Mouse (Mus musculus): ENCODE results near the gene Fgfr2. TPM values are rescaled to one million over a fixed set of nuclear protein-coding genes. Genes with fewer than 3 reads are reported as not detected.

The Fgfr2 gene
- polyA plus RNA-seq, 1 experiment, result 0.17 TPM

- no peak for TF ChIP-seq POLR2A (IDR thresholded peaks at IDR 0.05; ENCODE audit: insufficient read length, low read depth)
- TF ChIP-seq E2F4 (IDR thresholded peaks at IDR 0.05; ENCODE audit: insufficient read depth), result no peak
- TF ChIP-seq POLR2AphosphoS2 (IDR thresholded peaks at IDR 0.05; ENCODE audit: insufficient read length, low read depth), result no peak
- no peak for TF ChIP-seq TCF3 (IDR thresholded peaks at IDR 0.05; ENCODE audit: insufficient read length, low read depth)
- no peak for TF ChIP-seq SRF (IDR thresholded peaks at IDR 0.05; ENCODE audit: control insufficient read depth, insufficient read length, low read depth)
- no peak for TF ChIP-seq TCF12 (IDR thresholded peaks at IDR 0.05; ENCODE audit: insufficient read depth, poor library complexity, severe bottlenecking)
- TF ChIP-seq REST (IDR thresholded peaks at IDR 0.05; ENCODE audit: insufficient read depth, insufficient read length), result no peak
- no peak for TF ChIP-seq MYOD1 (IDR thresholded peaks at IDR 0.05; ENCODE audit: control insufficient read depth in 1 of 3, insufficient read length in 2 of 3, low read depth in 2 of 3)
- TF ChIP-seq USF1 (IDR thresholded peaks at IDR 0.05; ENCODE audit: low read depth), result no peak
- no peak for TF ChIP-seq CEBPB (IDR thresholded peaks at IDR 0.05; ENCODE audit: insufficient read depth, poor library complexity, severe bottlenecking)
- no peak for TF ChIP-seq MAX (IDR thresholded peaks at IDR 0.05; ENCODE audit: low read depth)
- TF ChIP-seq MYOG (IDR thresholded peaks at IDR 0.05; ENCODE audit: control insufficient read depth in 1 of 3, insufficient read depth in 1 of 3, insufficient read length in 2 of 3, low read depth in 2 of 3), result no peak
- H3K79me2 ChIP-seq (ENCODE audit: control insufficient read depth, insufficient read depth), result peaks cover 39% of the 10 kb centered on the region
- no peak overlapping the region for H3K4me3 ChIP-seq
- H3ac ChIP-seq (ENCODE audit: control insufficient read depth, insufficient read length), result no peak overlapping the region
- no peaks in the 10 kb centered on the region for H3K27me3 ChIP-seq (ENCODE audit: control insufficient read depth, insufficient read depth, insufficient read length)
- H3K4me2 ChIP-seq (ENCODE audit: low read depth), result no peak overlapping the region
- peaks cover 6% of the 10 kb centered on the region for H3K36me3 ChIP-seq (ENCODE audit: control insufficient read depth, insufficient read depth)
Measured at GRCm38 (mm10) chr7:133078929-133079328, 44.2 kb downstream of the Fgfr2 start.

- Histone ChIP-seq H3K4me2 (ENCODE audit: low read depth) (no peak overlapping the region), H3K79me2 (ENCODE audit: control insufficient read depth, insufficient read depth) (peaks cover 29% of the 10 kb centered on the region), H3K27me3 (ENCODE audit: control insufficient read depth, insufficient read depth, insufficient read length) (no peaks in the 10 kb centered on the region), H3ac (ENCODE audit: control insufficient read depth, insufficient read length) (no peak overlapping the region), H3K4me3 (no peak overlapping the region), H3K36me3 (ENCODE audit: control insufficient read depth, insufficient read depth) (peaks cover 9% of the 10 kb centered on the region)
- TF ChIP-seq SRF (IDR thresholded peaks at IDR 0.05; ENCODE audit: control insufficient read depth, insufficient read length, low read depth) (no peak), USF1 (IDR thresholded peaks at IDR 0.05; ENCODE audit: low read depth) (no peak)
Measured at GRCm38 (mm10) chr7:133074462-133075133, 48.6 kb downstream of the Fgfr2 start.

DNA sequence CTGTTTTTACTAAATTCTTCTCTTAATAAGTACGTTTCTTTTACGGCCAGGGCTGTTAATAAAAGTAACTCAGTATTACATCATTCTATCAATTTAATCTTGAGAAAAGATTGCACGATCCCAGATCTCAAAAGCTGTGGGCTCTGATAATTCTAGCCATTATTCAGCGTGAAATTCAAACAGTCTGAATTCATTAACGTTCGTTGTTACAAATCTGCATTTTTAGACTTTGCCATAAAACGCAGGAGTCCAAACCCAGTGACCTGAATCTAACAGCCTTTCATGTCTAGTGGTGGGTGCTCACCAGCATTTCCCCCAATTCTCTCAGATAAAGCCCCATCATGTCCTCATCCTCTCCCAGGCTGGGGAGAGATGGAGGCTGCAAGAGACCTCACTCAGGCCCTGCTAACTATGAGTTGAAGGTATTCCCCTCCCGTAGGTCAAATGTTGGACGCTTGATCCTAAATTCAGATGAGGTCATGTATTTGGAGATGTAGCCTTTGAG lies 50.0 kb downstream of the Fgfr2 start:
- H3K4me2 ChIP-seq (ENCODE audit: low read depth), result no peak overlapping the region
- H3K27me3 ChIP-seq (ENCODE audit: control insufficient read depth, insufficient read depth, insufficient read length), result no peaks in the 10 kb centered on the region
- H3ac ChIP-seq (ENCODE audit: control insufficient read depth, insufficient read length), result no peak overlapping the region
- H3K4me3 ChIP-seq, result no peak overlapping the region
- TF ChIP-seq MAX (IDR thresholded peaks at IDR 0.05; ENCODE audit: low read depth) (no peak), TCF3 (IDR thresholded peaks at IDR 0.05; ENCODE audit: insufficient read length, low read depth) (no peak), CEBPB (IDR thresholded peaks at IDR 0.05; ENCODE audit: insufficient read depth, poor library complexity, severe bottlenecking) (no peak), TCF12 (IDR thresholded peaks at IDR 0.05; ENCODE audit: insufficient read depth, poor library complexity, severe bottlenecking) (no peak), USF1 (IDR thresholded peaks at IDR 0.05; ENCODE audit: low read depth) (no peak), E2F4 (IDR thresholded peaks at IDR 0.05; ENCODE audit: insufficient read depth) (no peak), MYOG (IDR thresholded peaks at IDR 0.05; ENCODE audit: control insufficient read depth in 1 of 3, insufficient read depth in 1 of 3, insufficient read length in 2 of 3, low read depth in 2 of 3) (no peak), POLR2A (IDR thresholded peaks at IDR 0.05; ENCODE audit: insufficient read length, low read depth) (no peak), SRF (IDR thresholded peaks at IDR 0.05; ENCODE audit: control insufficient read depth, insufficient read length, low read depth) (no peak), REST (IDR thresholded peaks at IDR 0.05; ENCODE audit: insufficient read depth, insufficient read length) (no peak), POLR2AphosphoS2 (IDR thresholded peaks at IDR 0.05; ENCODE audit: insufficient read length, low read depth) (no peak), MYOD1 (IDR thresholded peaks at IDR 0.05; ENCODE audit: control insufficient read depth in 1 of 3, insufficient read length in 2 of 3, low read depth in 2 of 3) (no peak)
- H3K36me3 ChIP-seq (ENCODE audit: control insufficient read depth, insufficient read depth), result peaks cover 11% of the 10 kb centered on the region
- peaks cover 35% of the 10 kb centered on the region for H3K79me2 ChIP-seq (ENCODE audit: control insufficient read depth, insufficient read depth)

- Histone ChIP-seq H3K4me2 (ENCODE audit: low read depth) (no peak overlapping the region), H3K4me3 (no peak overlapping the region), H3K27me3 (ENCODE audit: control insufficient read depth, insufficient read depth, insufficient read length) (no peaks in the 10 kb centered on the region), H3ac (ENCODE audit: control insufficient read depth, insufficient read length) (no peak overlapping the region), H3K36me3 (ENCODE audit: control insufficient read depth, insufficient read depth) (peaks cover 11% of the 10 kb centered on the region), H3K79me2 (ENCODE audit: control insufficient read depth, insufficient read depth) (peaks cover 31% of the 10 kb centered on the region)
- TF ChIP-seq USF1 (IDR thresholded peaks at IDR 0.05; ENCODE audit: low read depth) (no peak), E2F4 (IDR thresholded peaks at IDR 0.05; ENCODE audit: insufficient read depth) (no peak), TCF12 (IDR thresholded peaks at IDR 0.05; ENCODE audit: insufficient read depth, poor library complexity, severe bottlenecking) (no peak), POLR2A (IDR thresholded peaks at IDR 0.05; ENCODE audit: insufficient read length, low read depth) (no peak)
Measured at GRCm38 (mm10) chr7:133072535-133072934, 50.6 kb downstream of the Fgfr2 start.

GRCm38 (mm10) chr7:133067321-133067841 lies 55.8 kb downstream of the Fgfr2 start:
- Histone ChIP-seq H3ac (ENCODE audit: control insufficient read depth, insufficient read length) (no peak overlapping the region), H3K27me3 (ENCODE audit: control insufficient read depth, insufficient read depth, insufficient read length) (no peaks in the 10 kb centered on the region), H3K4me3 (no peak overlapping the region), H3K4me2 (ENCODE audit: low read depth) (no peak overlapping the region), H3K79me2 (ENCODE audit: control insufficient read depth, insufficient read depth) (peaks cover 31% of the 10 kb centered on the region), H3K36me3 (ENCODE audit: control insufficient read depth, insufficient read depth) (peaks cover 5% of the 10 kb centered on the region)
- no peak for TF ChIP-seq POLR2A (IDR thresholded peaks at IDR 0.05; ENCODE audit: insufficient read length, low read depth)
- TF ChIP-seq CEBPB (IDR thresholded peaks at IDR 0.05; ENCODE audit: insufficient read depth, poor library complexity, severe bottlenecking), result no peak
- TF ChIP-seq TCF3 (IDR thresholded peaks at IDR 0.05; ENCODE audit: insufficient read length, low read depth), result no peak
- TF ChIP-seq SRF (IDR thresholded peaks at IDR 0.05; ENCODE audit: control insufficient read depth, insufficient read length, low read depth), result no peak
- TF ChIP-seq USF1 (IDR thresholded peaks at IDR 0.05; ENCODE audit: low read depth), result no peak
- TF ChIP-seq REST (IDR thresholded peaks at IDR 0.05; ENCODE audit: insufficient read depth, insufficient read length), result no peak
- TF ChIP-seq POLR2AphosphoS2 (IDR thresholded peaks at IDR 0.05; ENCODE audit: insufficient read length, low read depth), result no peak
- TF ChIP-seq E2F4 (IDR thresholded peaks at IDR 0.05; ENCODE audit: insufficient read depth), result no peak
- TF ChIP-seq MYOD1 (IDR thresholded peaks at IDR 0.05; ENCODE audit: control insufficient read depth in 1 of 3, insufficient read length in 2 of 3, low read depth in 2 of 3), result no peak
- no peak for TF ChIP-seq MYOG (IDR thresholded peaks at IDR 0.05; ENCODE audit: control insufficient read depth in 1 of 3, insufficient read depth in 1 of 3, insufficient read length in 2 of 3, low read depth in 2 of 3)
- TF ChIP-seq TCF12 (IDR thresholded peaks at IDR 0.05; ENCODE audit: insufficient read depth, poor library complexity, severe bottlenecking), result no peak
- TF ChIP-seq MAX (IDR thresholded peaks at IDR 0.05; ENCODE audit: low read depth), result no peak
